Mouse (Mus musculus) heart, embryonic 15.5 days (tissue): ENCODE measurements at regions not wholly inside any gene's neighbourhood (a gene's known extent, or its start where the extent isn't known, plus 50 kb on each side); places are given as distances from the start of the nearest gene placed in this dataset.

Source experiments
- ATAC-seq: fragments of 200-750 bp; cut with Nextera tagmentation; replicated peaks from 2 replicates; pipeline ENCODE4 v1.8.0; 2017; ENCODE audit warnings: low read depth, moderate TSS enrichment; ENCODE audit not compliant: insufficient number of reproducible peaks, insufficient read depth, low FRiP score
- H3K27ac ChIP-seq: fragments of 300-500 bp; sonication (generic); 2 replicates; pipeline ENCODE4 v1.5.1; 2015; ENCODE audit warnings: mild to moderate bottlenecking, inconsistent platforms
- H3K27me3 ChIP-seq: fragments of 300-500 bp; sonication (generic); 2 replicates; pipeline ENCODE4 v1.6.1; 2015; ENCODE audit warnings: inconsistent platforms
- H3K36me3 ChIP-seq: fragments of 300-500 bp; sonication (generic); 2 replicates; pipeline ENCODE4 v1.6.1; 2015; ENCODE audit warnings: mild to moderate bottlenecking, inconsistent platforms
- H3K4me1 ChIP-seq: fragments of 300-500 bp; sonication (generic); replicated peaks from 2 replicates; pipeline ENCODE4 v1.6.1; 2015; ENCODE audit warnings: inconsistent platforms
- H3K4me2 ChIP-seq: fragments of 300-500 bp; sonication (generic); 2 replicates; pipeline ENCODE4 v1.6.1; 2015; ENCODE audit warnings: inconsistent platforms, mild to moderate bottlenecking, moderate library complexity
- H3K4me3 ChIP-seq: fragments of 300-500 bp; sonication (generic); 2 replicates; pipeline ENCODE4 v1.5.1; 2015; ENCODE audit warnings: mild to moderate bottlenecking, inconsistent platforms
- H3K9ac ChIP-seq: fragments of 300-500 bp; sonication (generic); 2 replicates; pipeline ENCODE4 v1.6.1; 2015; ENCODE audit warnings: mild to moderate bottlenecking, inconsistent platforms
- H3K9me3 ChIP-seq: fragments of 300-500 bp; sonication (generic); replicated peaks from 2 replicates; pipeline ENCODE4 v1.6.1; 2016; ENCODE audit warnings: inconsistent platforms
- WGBS: fragments of 180-500 bp; shearing (Covaris S2); methylation state at CpG from one replicate; pipeline ENCODE4 v1.1.7; 2015; ENCODE audit warnings: mixed read lengths; 5-methylcytosine and 5-hydroxymethylcytosine counted together

- Histone ChIP-seq H3K36me3 (no peaks in the 10 kb centered on the region), H3K27me3 (no peaks in the 10 kb centered on the region), H3K9ac (no peak overlapping the region), H3K9me3 (no peaks in the 10 kb centered on the region), H3K4me1 (no peaks in the 10 kb centered on the region), H3K27ac (no peak overlapping the region), H3K4me3 (no peak overlapping the region), H3K4me2 (no peak overlapping the region)
- WGBS, result 82% methylated on average over 9 of the region's 9 CpGs
- ATAC-seq, result no peak
These were observed 124.4 kb upstream of the Chd6 start for GRCm38 (mm10) chr2:161233155-161233741.

- no peak overlapping the region for H3K27ac ChIP-seq
- no peak overlapping the region for H3K9ac ChIP-seq
- no peaks in the 10 kb centered on the region for H3K36me3 ChIP-seq
- H3K4me1 ChIP-seq, result no peaks in the 10 kb centered on the region
- WGBS, result 35% methylated on average over 4 of the region's 4 CpGs
- no peak overlapping the region for H3K4me3 ChIP-seq
- no peaks in the 10 kb centered on the region for H3K9me3 ChIP-seq
- no peaks in the 10 kb centered on the region for H3K27me3 ChIP-seq
- no peak for ATAC-seq
- H3K4me2 ChIP-seq, result no peak overlapping the region
These were observed 122.5 kb upstream of the Chd6 start for GRCm38 (mm10) chr2:161231405-161231804.

DNA sequence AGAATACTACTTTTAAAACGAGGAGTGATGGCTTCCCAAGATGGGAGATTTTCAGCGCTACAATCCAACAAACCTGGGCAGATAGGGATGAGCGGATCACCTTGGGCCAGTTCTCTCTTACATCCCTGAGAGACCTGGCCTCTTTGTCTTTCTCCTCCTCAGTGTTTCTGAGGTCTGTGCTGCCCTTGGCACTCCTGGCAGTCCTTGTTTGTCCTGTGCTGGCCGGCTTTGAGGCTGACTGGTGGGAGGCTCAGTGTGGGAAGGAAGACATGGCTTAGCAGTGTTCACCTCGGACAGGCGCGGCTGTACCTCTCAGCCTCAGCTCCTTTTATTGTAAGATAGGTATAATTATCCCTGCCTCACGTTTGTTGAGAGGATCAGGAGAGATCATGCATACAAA, 106.9 kb upstream of the Chd6 start:
- no peak for ATAC-seq
- 0 out of 2 replicates have a peak, but pooled peaks cover 2% of the 10 kb centered on the region for H3K4me1 ChIP-seq
- H3K9me3 ChIP-seq, result no peaks in the 10 kb centered on the region

GRCm38 (mm10) chr2:161214681-161215458, 106.0 kb upstream of the Chd6 start:
- no peaks in the 10 kb centered on the region; the same call in 1 of the 2 replicates for H3K27me3 ChIP-seq
- H3K27ac ChIP-seq, result no peak overlapping the region
- no peak overlapping the region for H3K9ac ChIP-seq
- 24% methylated on average over 15 of the region's 15 CpGs for WGBS
- no peaks in the 10 kb centered on the region for H3K36me3 ChIP-seq
- H3K4me2 ChIP-seq, result no peak overlapping the region
- 0 out of 2 replicates have a peak, but pooled peaks cover 2% of the 10 kb centered on the region for H3K4me1 ChIP-seq
- H3K4me3 ChIP-seq, result no peak overlapping the region
- ATAC-seq, result no peak
- H3K9me3 ChIP-seq, result no peaks in the 10 kb centered on the region

More for the DNA sequence above, 106.9 kb upstream of the Chd6 start:
- no peak overlapping the region for H3K4me3 ChIP-seq
- no peak overlapping the region for H3K4me2 ChIP-seq
- no peaks in the 10 kb centered on the region; the same call in 1 of the 2 replicates for H3K27me3 ChIP-seq
- no peak overlapping the region for H3K9ac ChIP-seq
- no peak overlapping the region for H3K27ac ChIP-seq
- WGBS, result 70% methylated on average over 8 of the region's 8 CpGs
- H3K36me3 ChIP-seq, result no peaks in the 10 kb centered on the region

DNA sequence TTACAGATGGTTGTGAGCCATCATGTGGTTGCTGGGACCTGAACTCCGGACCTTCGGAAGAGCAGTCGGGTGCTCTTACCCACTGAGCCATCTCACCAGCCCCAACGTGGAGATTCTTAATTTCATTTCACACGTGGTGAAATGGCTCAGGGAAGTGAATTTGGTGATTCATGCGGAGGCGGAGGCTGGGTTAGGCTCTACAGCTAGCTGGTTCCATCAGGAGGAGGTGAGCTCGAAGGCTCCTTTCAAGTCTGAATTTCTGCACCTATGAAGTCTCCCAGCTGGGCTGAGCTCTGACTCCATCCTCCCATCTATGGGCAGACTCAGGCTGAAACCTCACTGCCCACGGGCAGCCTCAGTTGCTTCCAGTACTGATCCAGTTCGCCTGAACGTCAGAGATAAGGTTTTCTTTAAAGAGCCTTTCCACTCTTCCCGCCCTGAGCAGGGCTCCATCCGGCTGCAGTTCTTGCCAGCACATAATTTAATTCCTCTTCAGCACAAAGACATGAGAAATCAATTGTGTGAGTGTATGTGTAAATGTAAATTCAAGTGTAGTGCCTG, 103.5 kb upstream of the Chd6 start:
- H3K4me3 ChIP-seq, result no peak overlapping the region
- H3K36me3 ChIP-seq, result no peaks in the 10 kb centered on the region
- H3K4me2 ChIP-seq, result no peak overlapping the region
- no peaks in the 10 kb centered on the region for H3K27me3 ChIP-seq
- no peaks in the 10 kb centered on the region for H3K9me3 ChIP-seq
- no peak overlapping the region for H3K9ac ChIP-seq
- ATAC-seq, result no peak
- 0 out of 2 replicates have a peak, but pooled peaks cover 2% of the 10 kb centered on the region for H3K4me1 ChIP-seq
- no peak overlapping the region for H3K27ac ChIP-seq
- WGBS, result 62% methylated on average over 13 of the region's 13 CpGs

GRCm38 (mm10) chr2:161196713-161197372, 88.0 kb upstream of the Chd6 start:
- Histone ChIP-seq H3K9ac (no peak overlapping the region), H3K9me3 (no peaks in the 10 kb centered on the region)
- ATAC-seq, result no peak

GRCm38 (mm10) chr2:161187516-161187915, 78.6 kb upstream of the Chd6 start:
- Histone ChIP-seq H3K9me3 (no peaks in the 10 kb centered on the region), H3K27ac (no peak overlapping the region), H3K4me2 (no peak overlapping the region), H3K36me3 (no peaks in the 10 kb centered on the region), H3K4me1 (no peaks in the 10 kb centered on the region), H3K4me3 (no peak overlapping the region), H3K9ac (no peak overlapping the region), H3K27me3 (no peaks in the 10 kb centered on the region)
- ATAC-seq, result no peak
- 43% methylated on average over 1 of the region's 1 CpGs for WGBS

More at GRCm38 (mm10) chr2:161196713-161197372, 88.0 kb upstream of the Chd6 start:
- H3K36me3 ChIP-seq, result no peaks in the 10 kb centered on the region
- no peak overlapping the region for H3K4me3 ChIP-seq
- H3K4me1 ChIP-seq, result no peaks in the 10 kb centered on the region
- no peaks in the 10 kb centered on the region for H3K27me3 ChIP-seq
- H3K4me2 ChIP-seq, result no peak overlapping the region
- no peak overlapping the region for H3K27ac ChIP-seq
- WGBS, result 92% methylated on average over 7 of the region's 7 CpGs

GRCm38 (mm10) chr2:161185122-161185521, 76.2 kb upstream of the Chd6 start:
- H3K36me3 ChIP-seq, result no peaks in the 10 kb centered on the region
- no peak overlapping the region for H3K4me3 ChIP-seq
- H3K27me3 ChIP-seq, result no peaks in the 10 kb centered on the region
- H3K4me1 ChIP-seq, result no peaks in the 10 kb centered on the region
- no peak overlapping the region for H3K9ac ChIP-seq
- ATAC-seq, result no peak
- H3K27ac ChIP-seq, result no peak overlapping the region
- no peak overlapping the region for H3K4me2 ChIP-seq
- H3K9me3 ChIP-seq, result no peaks in the 10 kb centered on the region

- peak overlapping the region; percentile 75 for H3K4me2 ChIP-seq
- H3K27me3 ChIP-seq, result no peaks in the 10 kb centered on the region
- H3K4me1 ChIP-seq, result peaks cover 10% of the 10 kb centered on the region; the same call in 1 of the 2 replicates
- peak overlapping the region; percentile 53; the same call in 1 of the 2 replicates for H3K27ac ChIP-seq
- peak overlapping the region; percentile 37 for H3K9ac ChIP-seq
- ATAC-seq, result peak; percentile 60
- H3K36me3 ChIP-seq, result no peaks in the 10 kb centered on the region
- 3% methylated on average over 20 of the region's 20 CpGs for WGBS
- H3K4me3 ChIP-seq, result peak overlapping the region; percentile 63
- no peaks in the 10 kb centered on the region for H3K9me3 ChIP-seq
These were observed 68.6 kb upstream of the Chd6 start for GRCm38 (mm10) chr2:161177355-161178021.

DNA sequence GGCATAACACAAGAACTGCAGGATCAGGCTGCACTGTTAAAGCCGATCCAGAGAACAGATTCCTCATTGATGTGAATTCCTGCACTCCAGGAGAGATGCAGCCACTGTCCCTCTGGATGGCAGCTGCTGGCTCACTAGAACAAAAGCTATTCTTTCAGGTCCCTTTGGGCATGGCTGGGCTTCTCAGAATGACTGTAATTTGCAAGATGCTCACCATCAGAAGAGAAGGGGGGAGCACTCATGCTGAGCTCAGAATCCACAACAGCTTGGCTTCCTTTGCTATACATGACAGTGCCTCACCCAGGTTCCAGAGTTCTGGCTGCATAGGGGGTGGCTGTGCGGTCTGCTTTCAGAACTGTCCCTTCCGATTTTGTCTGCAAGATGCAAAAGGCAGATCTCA, 57.8 kb upstream of the Chd6 start:
- H3K4me2 ChIP-seq, result no peak overlapping the region
- 24% methylated on average over 3 of the region's 3 CpGs for WGBS
- ATAC-seq, result no peak

GRCm38 (mm10) chr2:161165495-161165894, 56.6 kb upstream of the Chd6 start:
- 61% methylated on average over 3 of the region's 3 CpGs for WGBS
- H3K9ac ChIP-seq, result no peak overlapping the region
- no peaks in the 10 kb centered on the region for H3K27me3 ChIP-seq
- no peak overlapping the region for H3K4me3 ChIP-seq
- H3K36me3 ChIP-seq, result no peaks in the 10 kb centered on the region
- no peak for ATAC-seq
- H3K27ac ChIP-seq, result no peak overlapping the region
- H3K9me3 ChIP-seq, result no peaks in the 10 kb centered on the region
- no peak overlapping the region for H3K4me2 ChIP-seq
- H3K4me1 ChIP-seq, result no peaks in the 10 kb centered on the region

More for the DNA sequence above, 57.8 kb upstream of the Chd6 start:
- no peaks in the 10 kb centered on the region for H3K36me3 ChIP-seq
- no peaks in the 10 kb centered on the region for H3K4me1 ChIP-seq
- no peak overlapping the region for H3K9ac ChIP-seq
- H3K9me3 ChIP-seq, result no peaks in the 10 kb centered on the region
- H3K27ac ChIP-seq, result no peak overlapping the region
- H3K27me3 ChIP-seq, result no peaks in the 10 kb centered on the region
- H3K4me3 ChIP-seq, result no peak overlapping the region
